Mouse (Mus musculus) hindbrain, embryonic 10.5 days (tissue): Measurements from ENCODE around the gene Camsap1. TPM values are rescaled to one million over a fixed set of nuclear protein-coding genes. Genes with fewer than 3 reads are reported as not detected.

Source experiments
- DNase-seq: peaks from one replicate; pipeline ENCODE4 v3.0.0-alpha.2; 2017; ENCODE audit warnings: low spot score
- H3K27ac ChIP-seq: fragments of 300-500 bp; sonication (generic); 2 replicates; pipeline ENCODE4 v1.5.1; 2016; ENCODE audit warnings: mild to moderate bottlenecking, moderate library complexity
- H3K27me3 ChIP-seq: fragments of 300-500 bp; sonication (generic); 2 replicates; pipeline ENCODE4 v1.6.1; 2016; ENCODE audit warnings: mild to moderate bottlenecking; ENCODE audit not compliant: poor library complexity, insufficient read depth, severe bottlenecking
- H3K36me3 ChIP-seq: fragments of 300-500 bp; sonication (generic); 2 replicates; pipeline ENCODE4 v1.6.1; 2016; ENCODE audit warnings: mild to moderate bottlenecking, moderate library complexity
- H3K4me1 ChIP-seq: fragments of 300-500 bp; sonication (generic); replicated peaks from 2 replicates; pipeline ENCODE4 v1.6.1; 2016; ENCODE audit warnings: mild to moderate bottlenecking
- H3K4me3 ChIP-seq: fragments of 300-500 bp; sonication (generic); 2 replicates; pipeline ENCODE4 v1.5.1; 2016; ENCODE audit warnings: mild to moderate bottlenecking, moderate library complexity
- H3K9me3 ChIP-seq: fragments of 300-500 bp; sonication (generic); 2 replicates; pipeline ENCODE4 v1.6.1; 2016; ENCODE audit warnings: mild to moderate bottlenecking, moderate library complexity
- WGBS: fragments of 180-500 bp; shearing (Covaris S2); methylation state at CpG from one replicate; pipeline ENCODE4 v1.1.7; 2016; 5-methylcytosine and 5-hydroxymethylcytosine counted together
- polyA plus RNA-seq: library from polyadenylated mRNA; unstranded; fragments of >200 nt; fragmentation: Nextera tagmentation; extraction: Ambion mirVana; gene quantifications from 2 replicates; pipeline ENCODE4 v1.2.1, GENCODE M21; 2016

The Camsap1 gene
- polyA plus RNA-seq, 1 experiment from 2014 or later = 48.7 TPM

GRCm38 (mm10) chr2:25909872-25910271 lies 73.2 kb downstream of the Camsap1 start:
- Histone ChIP-seq H3K36me3 (no peaks in the 10 kb centered on the region), H3K4me1 (no peaks in the 10 kb centered on the region), H3K27ac (no peak overlapping the region), H3K27me3 (no peaks in the 10 kb centered on the region), H3K4me3 (no peak overlapping the region), H3K9me3 (no peaks in the 10 kb centered on the region)
- 83% methylated on average over 12 of the region's 12 CpGs for WGBS
- no peak for DNase-seq

DNA sequence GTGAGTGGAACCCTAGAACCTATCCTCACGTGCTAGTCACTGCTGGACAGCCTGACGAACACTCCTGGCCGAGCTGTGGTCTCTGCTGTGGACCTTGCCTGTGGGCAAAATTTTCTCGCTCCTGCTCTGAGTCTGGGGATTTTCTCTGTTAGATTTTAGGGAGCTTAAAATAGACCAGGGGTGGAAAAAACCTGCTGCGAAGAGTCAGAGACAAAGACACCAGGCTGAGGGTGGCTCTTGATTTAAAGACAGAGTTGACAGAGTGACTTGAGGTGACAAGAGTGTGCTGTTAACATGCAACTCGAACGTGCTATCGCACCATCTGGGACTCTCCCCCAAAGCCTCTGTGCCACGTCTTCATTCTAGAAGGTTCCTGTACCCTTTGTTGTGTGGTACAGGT lies 84.1 kb downstream of the Camsap1 start:
- DNase-seq = no peak
- 85% methylated on average over 9 of the region's 9 CpGs for WGBS
- Histone ChIP-seq H3K27ac (no peak overlapping the region), H3K4me1 (peaks cover 2% of the 10 kb centered on the region), H3K36me3 (no peaks in the 10 kb centered on the region), H3K9me3 (no peaks in the 10 kb centered on the region), H3K4me3 (no peak overlapping the region), H3K27me3 (no peaks in the 10 kb centered on the region)

GRCm38 (mm10) chr2:25892440-25892839 lies 90.6 kb downstream of the Camsap1 start:
- WGBS = 80% methylated on average over 7 of the region's 7 CpGs
- Histone ChIP-seq H3K9me3 (no peaks in the 10 kb centered on the region), H3K4me3 (no peak overlapping the region), H3K36me3 (no peaks in the 10 kb centered on the region), H3K4me1 (peaks cover 5% of the 10 kb centered on the region), H3K27me3 (no peaks in the 10 kb centered on the region), H3K27ac (no peak overlapping the region)
- DNase-seq = no peak

- Histone ChIP-seq H3K4me3 (no peak overlapping the region), H3K4me1 (no peaks in the 10 kb centered on the region), H3K27ac (no peak overlapping the region), H3K27me3 (no peaks in the 10 kb centered on the region), H3K36me3 (no peaks in the 10 kb centered on the region), H3K9me3 (no peaks in the 10 kb centered on the region)
- no peak for DNase-seq
- WGBS = 61% methylated on average over 5 of the region's 5 CpGs
These were observed 94.9 kb downstream of the Camsap1 start for GRCm38 (mm10) chr2:25888144-25888543.

GRCm38 (mm10) chr2:25887226-25887625 lies 95.9 kb downstream of the Camsap1 start:
- H3K9me3 ChIP-seq = no peaks in the 10 kb centered on the region
- 73% methylated on average over 8 of the region's 8 CpGs for WGBS
- no peaks in the 10 kb centered on the region for H3K27me3 ChIP-seq
- H3K36me3 ChIP-seq = no peaks in the 10 kb centered on the region
- H3K4me3 ChIP-seq = no peak overlapping the region
- H3K4me1 ChIP-seq = no peaks in the 10 kb centered on the region
- no peak for DNase-seq
- no peak overlapping the region for H3K27ac ChIP-seq

DNA sequence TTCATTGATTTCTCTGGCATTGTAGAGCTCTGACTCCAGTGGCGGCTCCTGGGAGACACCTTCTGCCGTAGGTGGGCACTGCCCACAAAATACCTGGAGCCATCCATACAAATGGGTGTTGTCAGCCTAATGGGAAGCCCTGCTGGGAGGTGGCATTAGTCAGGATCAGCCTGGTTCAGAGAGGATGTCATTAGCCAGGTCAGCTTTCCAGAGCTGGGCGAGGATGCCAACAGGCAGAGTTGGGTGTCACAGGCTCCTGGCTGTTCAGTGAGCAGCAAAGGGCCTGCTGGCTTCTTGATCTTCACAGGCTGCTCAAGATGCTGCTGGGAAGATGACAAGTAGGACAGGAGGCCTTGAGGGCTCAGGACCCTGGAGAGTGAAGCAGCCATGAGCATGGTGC lies 98.3 kb downstream of the Camsap1 start:
- H3K27me3 ChIP-seq = peaks cover 2% of the 10 kb centered on the region; the same call in 1 of the 2 replicates
- H3K4me3 ChIP-seq = no peak overlapping the region
- H3K4me1 ChIP-seq = no peaks in the 10 kb centered on the region
- no peak overlapping the region for H3K27ac ChIP-seq
- no peak for DNase-seq
- 93% methylated on average over 3 of the region's 3 CpGs for WGBS
- H3K9me3 ChIP-seq = no peaks in the 10 kb centered on the region
- H3K36me3 ChIP-seq = no peaks in the 10 kb centered on the region

DNA sequence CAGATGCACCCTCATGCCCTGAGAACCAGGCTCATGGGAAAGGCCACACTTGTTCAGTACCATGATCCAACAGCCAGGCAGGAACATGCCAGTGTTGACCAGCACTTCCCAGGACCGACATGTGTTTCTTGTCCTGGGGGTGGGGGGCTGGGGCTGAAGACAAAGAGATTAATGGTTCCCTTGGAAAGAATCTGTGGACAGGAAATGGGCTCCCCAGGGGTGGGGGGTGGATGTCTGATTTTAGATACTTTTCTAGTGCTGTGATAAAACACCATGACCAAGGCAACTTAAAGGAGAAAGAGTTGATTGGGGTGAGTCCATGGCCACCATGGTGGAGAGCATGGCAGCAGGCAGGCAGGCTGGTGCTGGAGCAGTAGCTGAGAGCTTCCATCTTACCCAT lies 100.8 kb downstream of the Camsap1 start:
- Histone ChIP-seq H3K36me3 (no peaks in the 10 kb centered on the region), H3K27me3 (peaks cover 27% of the 10 kb centered on the region), H3K4me1 (peaks cover 8% of the 10 kb centered on the region), H3K9me3 (no peaks in the 10 kb centered on the region), H3K4me3 (no peak overlapping the region), H3K27ac (no peak overlapping the region)
- DNase-seq = no peak
- 63% methylated on average over 1 of the region's 1 CpGs for WGBS

GRCm38 (mm10) chr2:25879061-25879460 lies 104.0 kb downstream of the Camsap1 start:
- Histone ChIP-seq H3K4me3 (no peak overlapping the region), H3K27me3 (peaks cover 38% of the 10 kb centered on the region), H3K36me3 (no peaks in the 10 kb centered on the region), H3K4me1 (peaks cover 9% of the 10 kb centered on the region), H3K9me3 (no peaks in the 10 kb centered on the region), H3K27ac (no peak overlapping the region)
- WGBS = 76% methylated on average over 4 of the region's 4 CpGs
- no peak for DNase-seq

DNA sequence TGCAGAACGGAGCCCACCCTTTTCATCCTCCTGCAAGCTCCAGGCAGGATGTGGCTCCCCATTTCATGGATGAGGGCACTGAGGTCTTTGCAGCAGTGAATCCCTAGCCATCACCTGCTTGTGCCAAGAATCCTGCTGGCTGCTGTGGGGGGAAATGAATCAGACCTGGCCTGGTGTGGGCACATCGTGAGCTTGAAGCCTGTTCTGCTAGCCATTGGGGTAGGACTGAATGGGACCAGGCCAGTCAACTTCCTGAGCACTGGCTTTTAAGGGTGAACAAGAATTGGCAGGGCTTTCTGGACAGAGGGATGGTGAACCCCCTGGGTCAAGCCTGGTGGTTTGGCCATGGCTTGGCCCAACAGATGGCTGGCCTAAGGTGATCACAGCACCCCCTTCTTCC lies 104.6 kb downstream of the Camsap1 start:
- Histone ChIP-seq H3K36me3 (no peaks in the 10 kb centered on the region), H3K9me3 (no peaks in the 10 kb centered on the region), H3K4me3 (no peak overlapping the region), H3K27me3 (peaks cover 38% of the 10 kb centered on the region), H3K27ac (no peak overlapping the region), H3K4me1 (peaks cover 9% of the 10 kb centered on the region)
- DNase-seq = no peak
- WGBS = 79% methylated on average over 2 of the region's 2 CpGs

DNA sequence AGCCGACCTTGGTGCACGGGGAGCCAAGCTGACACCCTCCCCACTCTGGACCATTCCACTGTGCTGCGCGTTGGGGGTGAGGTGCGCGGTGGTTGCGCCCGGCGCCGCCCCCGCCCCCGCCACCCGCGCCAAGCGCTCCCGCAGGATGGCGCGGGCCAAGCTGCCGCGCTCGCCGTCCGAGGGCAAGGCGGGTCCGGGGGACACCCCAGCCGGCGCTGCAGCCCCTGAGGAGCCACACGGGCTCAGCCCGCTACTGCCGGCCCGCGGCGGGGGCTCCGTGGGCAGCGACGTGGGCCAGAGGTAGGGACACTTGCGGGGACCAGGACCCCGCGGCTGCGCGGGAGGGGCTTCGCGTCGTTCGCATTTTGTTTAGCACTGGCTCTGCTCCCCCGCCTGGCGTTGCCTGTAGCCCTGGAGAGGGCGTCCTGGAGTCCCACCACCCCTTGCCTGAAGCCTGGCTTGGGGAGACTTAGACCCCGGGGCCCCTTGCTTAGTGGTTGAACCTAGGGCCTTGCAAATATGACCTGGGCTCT lies 105.3 kb downstream of the Camsap1 start:
- Histone ChIP-seq H3K27me3 (peaks cover 38% of the 10 kb centered on the region), H3K9me3 (no peaks in the 10 kb centered on the region), H3K27ac (peak overlapping the region; percentile 78), H3K4me1 (peaks cover 9% of the 10 kb centered on the region), H3K4me3 (peak overlapping the region; percentile 61), H3K36me3 (no peaks in the 10 kb centered on the region)
- WGBS = 3% methylated on average over 49 of the region's 49 CpGs
- peak; percentile 10 for DNase-seq

- Histone ChIP-seq H3K4me3 (peak overlapping the region; percentile 61), H3K27ac (peak overlapping the region; percentile 78), H3K9me3 (no peaks in the 10 kb centered on the region), H3K36me3 (no peaks in the 10 kb centered on the region), H3K4me1 (peaks cover 9% of the 10 kb centered on the region), H3K27me3 (peaks cover 38% of the 10 kb centered on the region)
- no peak for DNase-seq
- 29% methylated on average over 7 of the region's 7 CpGs for WGBS
These were observed 105.8 kb downstream of the Camsap1 start for GRCm38 (mm10) chr2:25877250-25877735.
